Mouse (Mus musculus): ENCODE data around the gene Ctnnbip1.

- TF ChIP-seq POLR2A (IDR thresholded peaks at IDR 0.05; ENCODE audit: extremely low read depth, insufficient read depth, low read length) (no peak), CTCF (IDR thresholded peaks at IDR 0.05; ENCODE audit: low read depth, low read length) (no peak)
Observed at GRCm38 (mm10) chr4:149597641-149598208, 79.7 kb downstream of the Ctnnbip1 start.

All from liver, adult 2 months (tissue).